Mouse (Mus musculus) stomach, embryonic 15.5 days (tissue): ENCODE measurements around the gene Vcp. TPM values are rescaled to one million over a fixed set of nuclear protein-coding genes. Genes with fewer than 3 reads are reported as not detected.
"Not testable (repeated sequence)": the region's sequence is repeated elsewhere in the genome, so short reads cannot be mapped to it uniquely, and the experiment has no call there.

Source experiments
- ATAC-seq: fragments of 200-750 bp; cut with Nextera tagmentation; 2 replicates; pipeline ENCODE4 v1.8.0; 2017; ENCODE audit warnings: low read depth, moderate number of reproducible peaks, moderate TSS enrichment; ENCODE audit not compliant: insufficient read depth, low FRiP score
- H3K27ac ChIP-seq: fragments of 300-500 bp; sonication (generic); 2 replicates; pipeline ENCODE4 v1.5.1; 2015; ENCODE audit warnings: mild to moderate bottlenecking, inconsistent platforms
- H3K27me3 ChIP-seq: fragments of 300-500 bp; sonication (generic); replicated peaks from 2 replicates; pipeline ENCODE4 v1.6.1; 2015; ENCODE audit warnings: inconsistent platforms
- H3K36me3 ChIP-seq: fragments of 300-500 bp; sonication (generic); 2 replicates; pipeline ENCODE4 v1.6.1; 2015; ENCODE audit warnings: inconsistent platforms
- H3K4me1 ChIP-seq: fragments of 300-500 bp; sonication (generic); 2 replicates; pipeline ENCODE4 v1.6.1; 2015; ENCODE audit warnings: inconsistent platforms
- H3K4me2 ChIP-seq: fragments of 300-500 bp; sonication (generic); 2 replicates; pipeline ENCODE4 v1.6.1; 2015; ENCODE audit warnings: mild to moderate bottlenecking, inconsistent platforms
- H3K4me3 ChIP-seq: fragments of 300-500 bp; sonication (generic); replicated peaks from 2 replicates; pipeline ENCODE4 v1.5.1; 2015; ENCODE audit warnings: inconsistent platforms
- H3K9ac ChIP-seq: fragments of 300-500 bp; sonication (generic); 2 replicates; pipeline ENCODE4 v1.6.1; 2015; ENCODE audit warnings: inconsistent platforms
- H3K9me3 ChIP-seq: fragments of 300-500 bp; sonication (generic); 2 replicates; pipeline ENCODE4 v1.6.1; 2016; ENCODE audit warnings: inconsistent platforms
- WGBS: fragments of 180-500 bp; shearing (Covaris S2); methylation state at CpG from one replicate; pipeline ENCODE4 v1.1.7; 2015; 5-methylcytosine and 5-hydroxymethylcytosine counted together
- polyA plus RNA-seq: library from polyadenylated mRNA; unstranded; fragments of >200 nt; fragmentation: Nextera tagmentation; extraction: Ambion mirVana; gene quantifications from 2 replicates; pipeline ENCODE4 v1.2.1, GENCODE M21; 2015

Vcp gene
- 430 and 514 TPM in 2 replicates for polyA plus RNA-seq

GRCm38 (mm10) chr4:43000141-43000986 is at the start of gene Vcp:
Vcp (minus strand) TSS chr4:43000507.
- H3K27me3 ChIP-seq, H3K9me3 ChIP-seq, H3K36me3 ChIP-seq, H3K4me1 ChIP-seq: not testable (repeated sequence)
- Histone ChIP-seq H3K4me2 (peak within 1 kb of the TSS; percentile 60), H3K9ac (peak within 1 kb of the TSS; percentile 97), H3K27ac (peak within 1 kb of the TSS; percentile 99), H3K4me3 (peak within 1 kb of the TSS; percentile 67)
- WGBS, result under 1% methylated on average over 51 of the region's 56 CpGs
- ATAC-seq, result peak; percentile 98

DNA sequence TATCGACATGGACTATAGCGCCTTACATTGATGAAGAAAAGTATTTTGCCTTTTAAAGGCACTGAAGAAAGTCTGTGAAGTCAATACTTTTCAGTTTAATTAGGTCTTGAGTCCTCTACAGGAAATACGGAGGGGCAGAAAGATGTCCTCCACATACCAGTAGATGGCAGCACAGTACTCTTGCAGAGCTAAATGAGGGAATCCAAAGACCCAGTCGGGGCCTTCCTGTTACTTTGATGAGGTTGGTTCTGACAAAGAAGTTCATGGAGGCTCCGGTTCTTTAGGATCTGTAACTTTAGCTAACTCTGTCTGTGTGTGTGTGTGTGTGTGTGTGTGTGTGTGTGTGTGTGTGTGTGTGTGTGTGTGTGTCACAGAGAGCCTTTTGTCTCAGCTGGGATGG is 46.9 kb upstream of the Vcp start:
- Histone ChIP-seq H3K27ac (no peak overlapping the region), H3K27me3 (no peaks in the 10 kb centered on the region), H3K9me3 (no peaks in the 10 kb centered on the region), H3K4me1 (peaks cover 20% of the 10 kb centered on the region), H3K9ac (no peak overlapping the region), H3K4me2 (peak overlapping the region; percentile 23; the same call in 1 of the 2 replicates), H3K36me3 (no peaks in the 10 kb centered on the region), H3K4me3 (no peak overlapping the region)
- 6% methylated on average over 5 of the region's 5 CpGs for WGBS
- ATAC-seq, result no peak

- no peaks in the 10 kb centered on the region for H3K9me3 ChIP-seq
- H3K27me3 ChIP-seq, result no peaks in the 10 kb centered on the region
- no peak for ATAC-seq
- no peaks in the 10 kb centered on the region for H3K36me3 ChIP-seq
- H3K4me1 ChIP-seq, result peaks cover 20% of the 10 kb centered on the region
- no peak overlapping the region for H3K27ac ChIP-seq
- no peak overlapping the region for H3K4me3 ChIP-seq
- H3K9ac ChIP-seq, result no peak overlapping the region
- peak overlapping the region; percentile 76 for H3K4me2 ChIP-seq
- WGBS, result 52% methylated on average over 5 of the region's 5 CpGs
Observed at GRCm38 (mm10) chr4:43046607-43047006, 46.3 kb upstream of the Vcp start.

GRCm38 (mm10) chr4:43045659-43046302 is 45.5 kb upstream of the Vcp start, which contains the start of gene Fam214b:
Fam214b (minus strand) TSS chr4:43046220.
- H3K4me1 ChIP-seq, result peaks cover 20% of the 10 kb centered on the region
- peak within 1 kb of the TSS; percentile 76 for H3K4me2 ChIP-seq
- H3K9me3 ChIP-seq, result no peaks in the 10 kb centered on the region
- peak within 1 kb of the TSS; percentile 55 for H3K4me3 ChIP-seq
- H3K36me3 ChIP-seq, result no peaks in the 10 kb centered on the region; the same call in 1 of the 2 replicates
- peak within 1 kb of the TSS; percentile 87 for H3K27ac ChIP-seq
- H3K9ac ChIP-seq, result no peak within 1 kb of the TSS
- under 1% methylated on average over 33 of the region's 33 CpGs for WGBS
- no peaks in the 10 kb centered on the region for H3K27me3 ChIP-seq
- peak; percentile 88 for ATAC-seq

GRCm38 (mm10) chr4:43045285-43045658 is 45.0 kb upstream of the Vcp start:
- H3K27ac ChIP-seq, result peak overlapping the region; percentile 87

GRCm38 (mm10) chr4:43044673-43045072 is 44.4 kb upstream of the Vcp start:
- Histone ChIP-seq H3K9ac (no peak overlapping the region), H3K36me3 (no peaks in the 10 kb centered on the region; the same call in 1 of the 2 replicates), H3K4me1 (peaks cover 20% of the 10 kb centered on the region), H3K27me3 (no peaks in the 10 kb centered on the region), H3K4me3 (peak overlapping the region; percentile 55), H3K9me3 (no peaks in the 10 kb centered on the region), H3K4me2 (peak overlapping the region; percentile 76), H3K27ac (peak overlapping the region; percentile 87)
- WGBS, result 24% methylated on average over 4 of the region's 4 CpGs
- no peak for ATAC-seq

More at GRCm38 (mm10) chr4:43045285-43045658, 45.0 kb upstream of the Vcp start:
- no peak overlapping the region for H3K9ac ChIP-seq
- peaks cover 20% of the 10 kb centered on the region for H3K4me1 ChIP-seq
- peak overlapping the region; percentile 76 for H3K4me2 ChIP-seq
- peak overlapping the region; percentile 55 for H3K4me3 ChIP-seq
- H3K9me3 ChIP-seq, result no peaks in the 10 kb centered on the region
- no peaks in the 10 kb centered on the region for H3K27me3 ChIP-seq
- H3K36me3 ChIP-seq, result no peaks in the 10 kb centered on the region; the same call in 1 of the 2 replicates
- 4% methylated on average over 13 of the region's 13 CpGs for WGBS
- ATAC-seq, result 0 out of 2 replicates have a peak, but pooled peaks have one; percentile 2

- 17% methylated on average over 7 of the region's 7 CpGs for WGBS
- Histone ChIP-seq H3K4me2 (peak overlapping the region; percentile 76), H3K4me3 (peak overlapping the region; percentile 55), H3K4me1 (peaks cover 29% of the 10 kb centered on the region), H3K9ac (no peak overlapping the region), H3K27me3 (no peaks in the 10 kb centered on the region), H3K36me3 (no peaks in the 10 kb centered on the region; the same call in 1 of the 2 replicates), H3K9me3 (no peaks in the 10 kb centered on the region), H3K27ac (peak overlapping the region; percentile 87)
- ATAC-seq, result peak; percentile 17
Observed at GRCm38 (mm10) chr4:43043644-43044357, 43.5 kb upstream of the Vcp start.

GRCm38 (mm10) chr4:43040881-43041547 is 40.7 kb upstream of the Vcp start:
- WGBS, result 56% methylated on average over 9 of the region's 9 CpGs
- Histone ChIP-seq H3K27me3 (no peaks in the 10 kb centered on the region), H3K4me2 (no peak overlapping the region), H3K9me3 (no peaks in the 10 kb centered on the region), H3K9ac (no peak overlapping the region), H3K27ac (peak overlapping the region; percentile 23; the same call in 1 of the 2 replicates), H3K4me1 (peaks cover 27% of the 10 kb centered on the region), H3K4me3 (no peak overlapping the region), H3K36me3 (peaks cover 5% of the 10 kb centered on the region; the same call in 1 of the 2 replicates)
- no peak for ATAC-seq

GRCm38 (mm10) chr4:43040114-43040572 is 39.8 kb upstream of the Vcp start:
- no peaks in the 10 kb centered on the region for H3K27me3 ChIP-seq
- WGBS, result under 1% methylated on average over 25 of the region's 25 CpGs
- ATAC-seq, result peak; percentile 96
- H3K4me3 ChIP-seq, result peak overlapping the region; percentile 70
- H3K4me2 ChIP-seq, result peak overlapping the region; percentile 89
- peak overlapping the region; percentile 61 for H3K9ac ChIP-seq
- no peaks in the 10 kb centered on the region for H3K9me3 ChIP-seq
- H3K27ac ChIP-seq, result peak overlapping the region; percentile 71
- H3K36me3 ChIP-seq, result peaks cover 5% of the 10 kb centered on the region; the same call in 1 of the 2 replicates
- peaks cover 23% of the 10 kb centered on the region for H3K4me1 ChIP-seq

DNA sequence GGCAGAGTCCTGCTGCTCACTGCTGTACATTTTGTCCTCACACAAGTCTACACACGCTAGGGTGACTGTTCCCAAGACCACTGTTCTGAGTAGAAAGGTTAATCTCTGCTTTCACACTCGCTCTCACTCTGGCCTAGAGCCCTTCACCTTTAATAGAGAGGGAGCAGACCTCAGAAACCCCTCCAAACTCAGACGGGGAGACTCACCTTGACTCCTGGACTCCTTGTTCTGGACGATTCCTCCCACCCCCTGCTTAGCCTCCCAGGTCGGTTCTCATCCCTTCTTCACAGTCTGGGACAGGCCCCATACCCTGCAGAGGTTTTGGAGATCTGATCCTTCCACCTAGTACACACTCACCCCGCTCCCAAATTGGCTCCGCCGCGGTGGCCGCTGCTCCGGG is 39.3 kb upstream of the Vcp start:
- H3K9me3 ChIP-seq, result no peaks in the 10 kb centered on the region
- peak overlapping the region; percentile 70 for H3K4me3 ChIP-seq
- H3K27ac ChIP-seq, result peak overlapping the region; percentile 71
- peak overlapping the region; percentile 61 for H3K9ac ChIP-seq
- peaks cover 18% of the 10 kb centered on the region for H3K4me1 ChIP-seq
- ATAC-seq, result 0 out of 2 replicates have a peak, but pooled peaks have one; percentile 2
- H3K4me2 ChIP-seq, result peak overlapping the region; percentile 89
- no peaks in the 10 kb centered on the region for H3K27me3 ChIP-seq
- 4% methylated on average over 11 of the region's 11 CpGs for WGBS
- peaks cover 5% of the 10 kb centered on the region; the same call in 1 of the 2 replicates for H3K36me3 ChIP-seq
